Mouse (Mus musculus) bone marrow macrophage, adult 2 months (primary cell): ENCODE results near the gene Snrpd3. TPM values are rescaled to one million over a fixed set of nuclear protein-coding genes. Genes with fewer than 3 reads are reported as not detected.
"Not testable (repeated sequence)": the region's sequence is repeated elsewhere in the genome, so short reads cannot be mapped to it uniquely, and the experiment has no call there.

Source experiments
- H3K27ac ChIP-seq: 2 replicates; pipeline ENCODE4 v1.5.1; 2012; ENCODE audit warnings: low read depth, low read length; ENCODE audit not compliant: insufficient read depth
- H3K4me1 ChIP-seq: 2 replicates; pipeline ENCODE4 v1.6.1; 2012; ENCODE audit warnings: low read length; ENCODE audit not compliant: control insufficient read depth, insufficient read depth
- H3K4me3 ChIP-seq: 2 replicates; pipeline ENCODE4 v1.5.1; 2012; ENCODE audit warnings: mild to moderate bottlenecking, low read length, moderate library complexity; ENCODE audit not compliant: insufficient read depth
- CTCF ChIP-seq: IDR thresholded peaks from 2 replicates; pipeline ENCODE4 v1.5.1; 2012; ENCODE audit warnings: low read depth, mild to moderate bottlenecking, low read length, moderate library complexity
- POLR2A ChIP-seq: IDR thresholded peaks from 2 replicates; pipeline ENCODE4 v1.6.1; 2012; ENCODE audit warnings: mild to moderate bottlenecking, low read depth, low read length, borderline replicate concordance
- polyA plus RNA-seq: library from polyadenylated mRNA; stranded (reverse); fragments of >200 nt; gene quantifications from 2 replicates; pipeline ENCODE4 v1.2.4, GENCODE M21; 2012; ENCODE audit not compliant: missing spikeins, insufficient read depth, insufficient read length

Gene Snrpd3
- polyA plus RNA-seq, 1 experiment = 94.5 TPM

- no peak overlapping the region for H3K4me3 ChIP-seq
- no peak overlapping the region for H3K27ac ChIP-seq
Measured at GRCm38 (mm10) chr10:75500345-75500744, 17.0 kb upstream of the Snrpd3 start.

DNA sequence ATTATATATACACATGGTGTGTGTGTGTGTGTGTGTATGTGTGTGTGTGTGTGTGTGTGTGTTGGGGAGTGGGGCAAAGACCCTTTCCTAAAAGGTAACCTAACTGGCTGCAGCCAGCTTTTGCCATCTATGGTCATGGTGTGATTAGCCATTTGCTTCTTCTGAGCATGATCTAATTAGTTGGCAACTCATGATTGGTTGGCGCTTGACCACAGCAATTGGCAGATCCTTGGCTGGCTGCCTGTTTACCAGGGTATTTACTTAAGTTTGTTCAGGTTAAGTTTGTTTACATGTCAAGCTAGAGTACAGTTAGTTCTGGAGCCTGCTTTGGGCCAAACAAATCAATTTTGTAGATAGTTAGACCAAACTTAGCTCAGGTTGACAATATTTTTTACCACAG is 15.7 kb upstream of the Snrpd3 start:
- TF ChIP-seq CTCF (no peak), POLR2A (no peak)
- Histone ChIP-seq H3K27ac (no peak overlapping the region), H3K4me3 (no peak overlapping the region), H3K4me1 (peaks cover 27% of the 10 kb centered on the region)

More at GRCm38 (mm10) chr10:75500345-75500744, 17.0 kb upstream of the Snrpd3 start:
- TF ChIP-seq POLR2A (no peak), CTCF (no peak)
- H3K4me1 ChIP-seq = peaks cover 29% of the 10 kb centered on the region

GRCm38 (mm10) chr10:75503692-75504091 is 13.7 kb upstream of the Snrpd3 start:
- H3K4me1 ChIP-seq = peaks cover 23% of the 10 kb centered on the region
- H3K27ac ChIP-seq = no peak overlapping the region
- no peak overlapping the region for H3K4me3 ChIP-seq
- no peak for TF ChIP-seq CTCF

DNA sequence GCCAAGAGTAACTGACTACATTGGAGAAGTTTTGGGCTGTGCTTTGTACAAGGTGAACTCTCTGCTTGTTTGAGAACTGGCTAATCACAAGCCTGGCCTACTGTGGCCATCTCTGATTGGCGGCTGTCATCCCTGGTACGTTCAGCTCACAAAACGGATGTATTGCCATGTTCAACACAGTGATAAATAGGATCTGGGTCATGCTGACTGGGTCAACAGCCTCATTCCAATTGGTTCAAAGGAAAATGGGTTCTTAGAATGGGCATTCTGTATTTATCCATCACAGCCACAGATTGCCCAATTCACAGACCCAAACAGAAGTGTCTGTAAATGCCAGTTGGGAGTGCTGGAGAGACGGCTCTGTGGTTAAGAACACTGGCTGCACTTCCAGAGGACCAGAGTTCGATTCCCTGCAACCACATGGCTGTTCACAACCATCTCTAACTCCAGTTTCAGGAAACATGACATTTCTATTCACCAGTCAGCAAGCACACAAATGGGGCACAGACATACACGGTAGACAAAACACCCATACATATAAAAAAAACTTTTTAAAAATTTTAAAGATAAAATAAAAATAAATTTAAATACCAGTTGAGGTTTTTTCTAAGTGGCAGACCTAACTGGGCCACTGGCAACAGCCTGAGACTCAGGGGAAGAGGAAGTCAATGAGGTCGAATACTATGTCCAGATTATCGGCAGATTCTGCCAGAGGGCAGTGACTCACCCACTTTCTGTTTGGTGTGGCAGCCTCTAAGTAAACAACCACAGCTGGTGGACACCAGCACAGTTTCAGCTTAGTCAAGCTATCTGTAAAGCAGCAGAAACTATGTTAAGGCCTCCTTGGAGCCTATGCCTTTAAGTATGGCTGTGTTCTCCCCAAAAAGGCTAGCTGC is 12.9 kb upstream of the Snrpd3 start:
- Histone ChIP-seq H3K27ac (peak overlapping the region; percentile 85), H3K4me1 (peaks cover 17% of the 10 kb centered on the region), H3K4me3 (no peak overlapping the region)
- no peak for TF ChIP-seq CTCF
- no peak for TF ChIP-seq POLR2A

DNA sequence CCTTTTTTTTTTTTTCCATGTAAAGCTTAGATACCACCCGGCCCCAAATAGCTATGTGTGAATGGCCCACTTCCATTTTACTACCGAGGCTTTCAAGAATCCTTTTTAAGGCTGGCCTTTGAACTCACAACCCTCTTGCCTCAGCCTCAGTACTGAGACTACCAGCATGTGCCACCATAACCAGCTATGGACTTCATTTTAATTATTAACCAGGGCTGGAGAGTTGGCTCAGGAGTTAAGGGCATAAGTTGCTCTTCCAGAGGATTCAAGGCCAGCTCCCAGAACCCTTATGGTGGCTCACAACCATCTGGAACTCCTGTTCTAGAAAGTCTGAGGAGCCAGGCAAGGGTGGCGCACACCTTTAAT is 12.2 kb upstream of the Snrpd3 start:
- TF ChIP-seq CTCF (no peak), POLR2A (no peak)
- peak overlapping the region; percentile 85 for H3K27ac ChIP-seq
- no peak overlapping the region for H3K4me3 ChIP-seq
- H3K4me1 ChIP-seq = peaks cover 13% of the 10 kb centered on the region

- not testable (repeated sequence) for H3K4me3 ChIP-seq
- H3K27ac ChIP-seq = 0 out of 2 replicates have a peak overlapping the region, but pooled peaks have one; percentile 85
- peaks cover 13% of the 10 kb centered on the region for H3K4me1 ChIP-seq
Measured at GRCm38 (mm10) chr10:75505928-75506327, 11.4 kb upstream of the Snrpd3 start.

DNA sequence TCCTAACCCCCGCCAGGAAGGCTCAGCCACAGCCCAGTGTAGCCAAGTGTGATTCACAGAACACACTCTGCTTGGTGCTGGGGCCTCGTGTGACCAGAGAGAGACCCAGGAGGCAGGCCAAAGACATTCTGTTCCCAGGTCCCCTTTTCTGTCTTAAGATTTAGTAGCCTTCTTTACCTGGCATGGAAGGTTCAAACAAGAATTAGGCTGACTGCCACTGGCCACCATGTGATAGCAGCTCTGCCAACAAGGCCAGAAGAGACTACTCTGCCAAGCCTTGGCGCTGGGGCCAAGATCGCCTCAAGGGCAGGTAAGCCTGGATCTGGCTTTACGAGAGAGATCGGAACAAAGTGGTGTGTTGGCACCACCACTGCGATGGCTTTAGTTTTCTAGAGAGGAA is 6.9 kb upstream of the Snrpd3 start:
- Histone ChIP-seq H3K4me1 (peaks cover 27% of the 10 kb centered on the region), H3K27ac (no peak overlapping the region), H3K4me3 (no peak overlapping the region)
- TF ChIP-seq POLR2A = no peak
- no peak for TF ChIP-seq CTCF

- no peak overlapping the region for H3K27ac ChIP-seq
- H3K4me3 ChIP-seq = no peak overlapping the region
- peaks cover 30% of the 10 kb centered on the region for H3K4me1 ChIP-seq
- TF ChIP-seq CTCF (no peak), POLR2A (no peak)
Measured at GRCm38 (mm10) chr10:75511060-75511459, 6.3 kb upstream of the Snrpd3 start.

GRCm38 (mm10) chr10:75511897-75512296 is 5.5 kb upstream of the Snrpd3 start:
- Histone ChIP-seq H3K27ac (no peak overlapping the region), H3K4me3 (no peak overlapping the region)

GRCm38 (mm10) chr10:75512796-75513195 is 4.6 kb upstream of the Snrpd3 start:
- TF ChIP-seq CTCF (no peak), POLR2A (no peak)
- H3K4me1 ChIP-seq = peaks cover 31% of the 10 kb centered on the region
- H3K4me3 ChIP-seq = no peak overlapping the region
- no peak overlapping the region for H3K27ac ChIP-seq

More at GRCm38 (mm10) chr10:75511897-75512296, 5.5 kb upstream of the Snrpd3 start:
- TF ChIP-seq POLR2A (no peak), CTCF (no peak)
- H3K4me1 ChIP-seq = peaks cover 31% of the 10 kb centered on the region
